Mouse (Mus musculus): ENCODE data around the gene Zfp536.

DNA sequence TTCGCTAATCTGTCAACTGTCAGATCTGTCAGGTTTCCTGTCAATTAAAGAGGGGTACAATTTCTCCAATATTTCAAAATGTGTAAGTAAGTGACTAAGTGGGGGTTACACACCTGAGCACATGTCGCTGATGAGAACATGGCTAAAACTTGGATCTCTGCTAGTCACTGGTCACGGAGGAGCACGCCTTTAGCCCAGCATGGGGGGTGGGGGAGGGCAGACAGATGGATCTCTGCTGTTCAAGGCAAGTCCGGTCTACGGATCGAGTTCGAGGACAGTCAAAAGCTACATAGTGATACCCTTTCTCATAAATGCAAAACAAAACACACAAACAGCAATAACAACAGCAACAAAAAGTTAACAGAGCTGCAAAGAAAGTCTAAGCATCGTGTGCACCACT lies 245.1 kb downstream of the Zfp536 start:
- TF ChIP-seq CTCF (IDR thresholded peaks at IDR 0.05; ENCODE audit: low read depth) (no peak), EP300 (IDR thresholded peaks at IDR 0.05; ENCODE audit: low read depth) (no peak)

Measured in heart, postnatal 0 days (tissue).